ENCODE assay signal across 11 mouse cellular contexts in the genomic region with DNA sequence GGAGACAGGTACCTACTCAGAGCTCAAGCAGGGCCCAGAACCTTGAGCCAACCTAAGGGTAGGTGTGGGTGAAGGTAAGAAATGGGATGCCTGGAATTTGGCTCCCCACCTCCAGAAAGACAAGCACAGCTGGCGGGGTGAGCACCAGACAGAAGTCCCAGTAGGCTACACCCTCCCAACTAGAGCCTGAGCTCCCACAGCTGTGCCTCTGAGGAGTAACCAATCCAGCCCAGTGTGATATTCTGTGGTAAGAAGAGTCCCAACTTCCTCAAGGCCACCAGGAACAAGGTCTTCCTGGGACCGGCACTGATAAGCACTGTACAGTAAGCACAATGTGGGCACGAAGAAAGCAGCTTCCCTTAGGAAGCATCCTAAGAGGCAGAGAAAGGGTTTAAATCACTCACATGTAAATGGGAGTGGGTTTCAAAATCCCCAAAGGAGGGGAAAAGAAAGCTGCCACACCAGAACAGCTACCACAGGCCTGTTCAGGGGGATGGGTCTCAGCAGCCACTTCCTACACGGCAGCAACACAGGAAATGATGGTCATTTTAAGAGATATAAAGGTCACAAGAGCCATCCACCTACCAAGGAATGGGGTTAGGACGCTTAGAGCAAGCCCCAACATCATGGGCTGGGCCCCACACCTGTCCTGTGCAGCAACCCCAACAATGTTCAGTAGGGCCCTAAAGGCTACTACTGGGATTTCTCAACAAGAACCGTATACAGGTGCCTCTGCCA. TPM values are rescaled to one million over a fixed set of nuclear protein-coding genes. Genes with fewer than 3 reads are reported as not detected.
A peak's percentile ranks its signal among the peaks of the same experiment; 100 is the strongest.
DNase-seq lines count a peak whose midpoint lies in the region; ATAC-seq and TF ChIP-seq lines count a peak whose summit lies in the region.
"Had no signal": no experiment of that assay in that cellular context is flagged by ENCODE, and none has a peak within 500 bp of the region (broad histone marks: within the 10 kb centered on the region; RNA-seq: fewer than 3 reads in every experiment).

No protein-coding gene starts in this region.

- no peak overlapping the region for H3K4me3 ChIP-seq in heart, embryonic 11.5 days (ENCODE audit: low read depth, low read length)
- H3K4me3 ChIP-seq in testis, adult 2 months (ENCODE audit: control insufficient read depth, low read depth, low read length) = no peak overlapping the region
- no peak overlapping the region for H3K4me3 ChIP-seq in midbrain, embryonic 15.5 days
- H3K4me3 ChIP-seq: forebrain, embryonic 12.5 days had no signal

- WGBS in heart, embryonic 11.5 days (ENCODE audit: insufficient replicate concordance) = 67% methylated on average over 6 of the region's 6 CpGs
- WGBS in midbrain, embryonic 15.5 days = 90% methylated on average over 6 of the region's 6 CpGs

- H3K27ac ChIP-seq in heart, embryonic 11.5 days (ENCODE audit: low read depth, low read length) = peak overlapping the region; percentile 41; the same call in 1 of the 2 replicates
- peak overlapping the region; percentile 67 for H3K27ac ChIP-seq in testis, adult 2 months (ENCODE audit: control insufficient read depth, insufficient read depth, low read depth, low read length)
- no peak overlapping the region for H3K27ac ChIP-seq in midbrain, embryonic 15.5 days
- H3K27ac ChIP-seq: forebrain, embryonic 12.5 days had no signal

- no peaks in the 10 kb centered on the region for H3K27me3 ChIP-seq in heart, embryonic 11.5 days (ENCODE audit: control insufficient read depth, insufficient read depth, low read length)
- no peaks in the 10 kb centered on the region for H3K27me3 ChIP-seq in testis, adult 2 months (ENCODE audit: control insufficient read depth, insufficient read depth, low read length)
- no peaks in the 10 kb centered on the region for H3K27me3 ChIP-seq in midbrain, embryonic 15.5 days (replicated peaks)
- H3K27me3 ChIP-seq: forebrain, embryonic 12.5 days had no signal

- TF ChIP-seq CTCF in testis, adult 2 months (IDR thresholded peaks at IDR 0.05; ENCODE audit: control insufficient read depth, insufficient read depth, insufficient replicate concordance, low read depth, low read length) = no peak

- 0 out of 2 replicates have a peak, but pooled peaks cover 2% of the 10 kb centered on the region for H3K36me3 ChIP-seq in heart, embryonic 11.5 days (ENCODE audit: control insufficient read depth, insufficient read depth, low read length)
- no peaks in the 10 kb centered on the region; the same call in 1 of the 2 replicates for H3K36me3 ChIP-seq in testis, adult 2 months (ENCODE audit: control insufficient read depth, insufficient read depth, low read length)
- H3K36me3 ChIP-seq in midbrain, embryonic 15.5 days (replicated peaks) = no peaks in the 10 kb centered on the region

- H3K9ac ChIP-seq in heart, embryonic 11.5 days (ENCODE audit: low read depth, low read length) = 0 out of 2 replicates have a peak overlapping the region, but pooled peaks have one; percentile 22
- H3K9ac ChIP-seq in midbrain, embryonic 15.5 days = no peak overlapping the region
- H3K9ac ChIP-seq: forebrain, embryonic 12.5 days had no signal

- ATAC-seq in heart, embryonic 11.5 days (replicated peaks; ENCODE audit: insufficient number of reproducible peaks, low FRiP score, low TSS enrichment) = no peak
- no peak for ATAC-seq in midbrain, embryonic 15.5 days (replicated peaks)

- no peak for DNase-seq in heart, postnatal 10 days
- no peak for DNase-seq in testis, postnatal 10 days (ENCODE audit: low spot score)
- peak; percentile 69 for DNase-seq in induced T-regulatory cell, adult 2 months (ENCODE audit: low read depth)
- DNase-seq in cerebellum, adult 9-10 months = no peak
- DNase-seq in adrenal gland, postnatal 10 days = no peak

- H3K9me3 ChIP-seq in heart, embryonic 11.5 days (replicated peaks; ENCODE audit: control insufficient read depth, low read length) = no peaks in the 10 kb centered on the region
- H3K9me3 ChIP-seq in midbrain, embryonic 15.5 days = no peaks in the 10 kb centered on the region
- H3K9me3 ChIP-seq: forebrain, embryonic 12.5 days; G1E had no signal

- H3K4me1 ChIP-seq in heart, embryonic 11.5 days (ENCODE audit: control insufficient read depth, insufficient read depth, low read length) = peaks cover 69% of the 10 kb centered on the region
- peaks cover 17% of the 10 kb centered on the region for H3K4me1 ChIP-seq in testis, adult 2 months (ENCODE audit: control insufficient read depth, insufficient read depth, low read length)
- no peaks in the 10 kb centered on the region for H3K4me1 ChIP-seq in midbrain, embryonic 15.5 days

- no peak for TF ChIP-seq POLR2A in testis, adult 2 months (IDR thresholded peaks at IDR 0.05; ENCODE audit: control insufficient read depth, low read depth, low read length)

- no peak overlapping the region for H3K4me2 ChIP-seq in heart, embryonic 11.5 days
- H3K4me2 ChIP-seq in midbrain, embryonic 15.5 days = no peak overlapping the region
- H3K4me2 ChIP-seq: forebrain, embryonic 12.5 days had no signal

- intact Hi-C loops in heart, postnatal 10 days (cut with DNase I) = loop anchor here (2.0 kb wide), 1 partner anchor 34 kb away; no protein-coding TSS in a partner anchor

RNA-seq across cellular contexts. Expression of a gene that starts 35.9 kb away (rescaled TPM):
- polyA plus RNA-seq in heart, embryonic 11.5 days (2014; fragmentation: Nextera tagmentation; extraction: Ambion mirVana) = 5.5 and 7.0 TPM in 2 replicates
- total RNA-seq in heart, postnatal 10 days (2021) = 10 to 100 TPM in 1 of 2 experiments, 1 to 10 TPM in 1; 9.1 to 10.1 TPM
- 0.95 TPM in 2 replicates for polyA plus RNA-seq in testis, adult 2 months (2012; rRNA removed)
- 9.6 and 12.2 TPM in 2 replicates for polyA plus RNA-seq in midbrain, embryonic 15.5 days (2015; fragmentation: Nextera tagmentation; extraction: Ambion mirVana)
- 1 to 10 TPM; 5.5 TPM for total RNA-seq in adrenal gland, postnatal 10 days (2021)
- total RNA-seq: neutrophil, adult 5-6 weeks had no signal

RNA-seq across cellular contexts. Expression of a gene that starts 36.1 kb away (rescaled TPM):
- 270 and 275 TPM in 2 replicates for polyA plus RNA-seq in heart, embryonic 11.5 days (2014; fragmentation: Nextera tagmentation; extraction: Ambion mirVana)
- total RNA-seq in heart, postnatal 10 days (2021) = 100 to 1,000 TPM; 376 to 397 TPM
- polyA plus RNA-seq in testis, adult 2 months (2012; rRNA removed) = 122 and 131 TPM in 2 replicates
- 171 and 172 TPM in 2 replicates for polyA plus RNA-seq in midbrain, embryonic 15.5 days (2015; fragmentation: Nextera tagmentation; extraction: Ambion mirVana)
- total RNA-seq in adrenal gland, postnatal 10 days (2021) = 100 to 1,000 TPM; 237 to 261 TPM

RNA-seq across cellular contexts. Expression of a gene that starts 36.4 kb away (rescaled TPM):
- 1.6 and 1.8 TPM in 2 replicates for polyA plus RNA-seq in heart, embryonic 11.5 days (2014; fragmentation: Nextera tagmentation; extraction: Ambion mirVana)
- under 1 TPM; 0.25 to 0.31 TPM for total RNA-seq in heart, postnatal 10 days (2021)
- polyA plus RNA-seq in testis, adult 2 months (2012; rRNA removed) = 844 and 936 TPM in 2 replicates
- polyA plus RNA-seq in midbrain, embryonic 15.5 days (2015; fragmentation: Nextera tagmentation; extraction: Ambion mirVana) = 4.5 and 4.7 TPM in 2 replicates
- total RNA-seq in adrenal gland, postnatal 10 days (2021) = under 1 TPM; 0.79 to 0.84 TPM

RNA-seq across cellular contexts. Expression of a gene that starts 50.9 kb away (rescaled TPM):
- polyA plus RNA-seq in heart, embryonic 11.5 days (2014; fragmentation: Nextera tagmentation; extraction: Ambion mirVana) = 0.21 and 0.49 TPM in 2 replicates
- 1 to 10 TPM; 1.2 to 1.3 TPM for total RNA-seq in heart, postnatal 10 days (2021)
- 0.36 and 0.51 TPM in 2 replicates for polyA plus RNA-seq in testis, adult 2 months (2012; rRNA removed)
- polyA plus RNA-seq in midbrain, embryonic 15.5 days (2015; fragmentation: Nextera tagmentation; extraction: Ambion mirVana) = 5.8 and 5.9 TPM in 2 replicates
- 1 to 10 TPM in 1 of 2 experiments, under 1 TPM in 1; 0.64 to 1.5 TPM for total RNA-seq in adrenal gland, postnatal 10 days (2021)
- total RNA-seq: neutrophil, adult 5-6 weeks had no signal

RNA-seq across cellular contexts. Expression of a gene that starts 57.8 kb away (rescaled TPM):
- polyA plus RNA-seq in heart, embryonic 11.5 days (2014; fragmentation: Nextera tagmentation; extraction: Ambion mirVana) = 52.9 and 59.0 TPM in 2 replicates
- total RNA-seq in heart, postnatal 10 days (2021) = 10 to 100 TPM; 62.1 to 63.1 TPM
- 80.8 and 84.9 TPM in 2 replicates for polyA plus RNA-seq in testis, adult 2 months (2012; rRNA removed)
- polyA plus RNA-seq in midbrain, embryonic 15.5 days (2015; fragmentation: Nextera tagmentation; extraction: Ambion mirVana) = 27.2 and 31.7 TPM in 2 replicates
- total RNA-seq in adrenal gland, postnatal 10 days (2021) = 10 to 100 TPM; 84.4 to 90.0 TPM

Comparison
In these comparisons a context has a peak if more than half of its experiments do, and no peak if none do; other contexts are left out.
1. RNA of a gene that starts 36.4 kb away (polyA plus RNA-seq): 844 to 936 TPM in testis, adult 2 months; 4.5 to 4.7 TPM in midbrain, embryonic 15.5 days and 1.6 to 1.8 TPM in heart, embryonic 11.5 days; every median in the first group is over 100 times any median in the second.